Mouse (Mus musculus) heart, postnatal 4 days (tissue): Measurements from ENCODE around the gene Amigo2. TPM values are rescaled to one million over a fixed set of nuclear protein-coding genes. Genes with fewer than 3 reads are reported as not detected.

Experiments used
- DNase-seq: peaks from one replicate; pipeline ENCODE4 v3.0.0; 2021
- total RNA-seq, 2 experiments: library from RNA; stranded (reverse); gene quantifications; 2 replicates each; pipeline ENCODE4 v1.2.3; 2021

Amigo2 gene
- total RNA-seq, result 1 to 10 TPM; 6.2 to 6.8 TPM

DNA sequence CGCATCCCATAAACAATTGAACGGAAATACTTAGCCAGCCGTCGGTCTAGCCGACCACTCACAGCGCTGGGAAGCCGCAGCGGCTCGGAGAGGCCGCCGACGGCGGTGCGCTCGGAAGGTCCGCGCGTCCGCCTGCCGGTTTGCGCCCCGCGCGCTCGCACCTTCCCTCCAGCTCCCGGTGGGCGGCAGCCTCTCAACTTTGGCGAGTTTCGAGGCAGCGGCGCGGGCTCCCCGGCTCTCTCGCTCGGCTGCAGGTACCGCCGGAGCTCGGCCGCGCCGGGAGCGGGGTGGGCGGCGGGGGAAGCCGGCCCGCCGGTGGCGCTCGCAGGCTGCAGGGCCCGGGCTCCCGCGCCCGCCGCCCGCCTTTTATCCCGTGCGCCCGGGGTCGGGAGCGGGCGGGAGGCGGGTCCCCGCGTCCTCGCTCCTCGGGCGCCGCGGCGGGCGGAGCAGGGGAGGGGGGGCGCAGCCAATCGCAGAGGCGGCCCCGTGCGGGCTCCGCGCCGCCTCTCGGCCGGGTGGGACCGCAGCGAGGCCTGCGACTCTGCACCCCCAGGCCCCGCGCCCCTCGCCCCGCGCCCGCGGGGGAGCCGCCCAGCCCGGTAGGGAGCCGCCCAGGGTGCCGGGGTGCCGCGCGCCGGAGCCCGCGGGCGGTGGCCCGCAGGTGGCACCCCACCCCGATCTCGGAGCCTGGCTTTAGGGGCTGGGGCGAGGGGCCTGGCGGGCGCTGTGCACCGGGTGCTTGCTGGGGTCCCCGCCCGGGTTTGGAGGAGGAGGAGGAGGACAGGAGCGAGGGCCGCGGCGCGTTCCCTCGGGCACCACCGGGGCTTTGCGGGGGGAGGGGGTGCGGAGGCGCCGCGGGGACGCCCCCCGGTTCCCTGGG lies at the start of gene Amigo2, which contains the start of gene Pced1b:
Amigo2 (minus strand) TSS at position 377 of the 880 bp plus-strand sequence.
Pced1b (plus strand) TSS at position 197 of the 880 bp plus-strand sequence.
- peak; percentile 68 for DNase-seq

DNA sequence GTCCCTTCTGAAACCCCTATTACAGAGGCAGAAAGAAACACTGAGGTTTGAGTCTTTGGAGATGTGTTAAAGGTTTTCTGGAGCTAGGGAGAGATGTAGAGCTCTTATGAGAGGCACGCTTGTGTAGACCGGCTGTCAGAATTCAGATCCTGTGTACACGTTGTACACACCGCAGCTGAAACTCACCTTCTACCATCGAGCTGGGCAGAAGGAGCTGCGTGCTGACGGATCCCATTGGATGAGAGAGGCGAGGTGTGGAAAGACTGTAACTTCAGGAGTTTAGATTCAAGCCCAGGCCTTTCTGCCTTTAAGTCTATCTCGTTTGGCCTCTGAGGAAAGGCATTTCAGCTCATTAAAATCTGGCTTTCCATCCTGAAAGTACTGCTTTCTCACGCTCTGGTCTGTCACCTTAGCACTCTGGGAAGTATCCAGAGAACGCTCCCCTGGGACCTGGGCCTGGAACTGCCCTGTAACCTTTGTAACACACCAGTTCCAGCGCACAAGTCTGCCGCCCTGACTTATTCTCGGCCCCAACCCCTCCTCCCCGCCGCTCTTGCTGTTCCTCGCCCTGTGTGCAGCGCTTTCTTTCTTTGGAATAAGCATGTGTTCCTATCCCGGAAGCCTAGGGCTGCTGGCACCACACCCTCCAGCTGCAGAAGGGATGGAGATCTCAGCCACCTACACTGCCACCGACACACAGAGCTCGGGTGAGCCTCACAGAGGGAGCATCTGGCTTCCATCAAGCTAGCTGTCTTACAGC lies 44.4 kb upstream of the Amigo2 start:
- DNase-seq, result peak; percentile 57

DNA sequence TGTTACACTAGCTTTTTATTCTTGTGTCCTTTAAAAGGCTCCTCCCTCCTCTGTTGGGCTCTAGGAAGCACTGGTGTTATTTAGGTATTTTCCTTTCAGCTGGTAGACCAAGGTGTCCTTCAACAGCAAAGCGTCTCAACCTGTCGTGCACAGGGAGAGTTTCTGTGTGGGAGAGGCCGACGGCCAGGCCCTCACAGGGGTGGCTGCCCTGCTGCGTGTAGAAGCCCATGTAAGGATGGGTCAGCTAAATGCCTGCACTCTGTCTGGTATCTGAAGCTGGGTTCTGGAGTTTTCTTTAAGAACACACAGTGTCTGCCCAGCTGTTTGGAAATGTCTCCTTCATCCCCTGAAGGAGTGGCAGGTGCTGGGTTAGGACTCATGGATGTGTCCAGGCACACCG lies 43.3 kb upstream of the Amigo2 start:
- DNase-seq, result no peak

DNA sequence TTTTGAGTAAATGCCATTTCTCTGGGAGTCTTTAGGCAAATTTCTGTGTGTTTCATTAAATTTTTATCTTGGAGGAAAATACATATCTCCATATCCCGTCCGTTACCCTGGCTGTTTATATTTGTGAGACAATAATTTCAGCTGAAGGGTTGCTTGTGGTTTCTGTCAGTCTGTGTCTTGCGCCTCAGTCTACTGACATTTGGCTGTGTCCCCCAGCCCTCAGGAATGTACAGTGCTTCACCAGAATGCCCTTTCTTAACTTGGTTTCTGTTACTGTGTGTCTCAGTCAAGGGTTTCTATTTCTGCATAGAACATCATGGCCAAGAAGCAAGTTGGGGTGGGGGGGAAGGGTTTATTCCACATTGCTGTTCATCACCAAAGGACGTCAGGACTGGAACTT lies 42.1 kb upstream of the Amigo2 start:
- no peak for DNase-seq

DNA sequence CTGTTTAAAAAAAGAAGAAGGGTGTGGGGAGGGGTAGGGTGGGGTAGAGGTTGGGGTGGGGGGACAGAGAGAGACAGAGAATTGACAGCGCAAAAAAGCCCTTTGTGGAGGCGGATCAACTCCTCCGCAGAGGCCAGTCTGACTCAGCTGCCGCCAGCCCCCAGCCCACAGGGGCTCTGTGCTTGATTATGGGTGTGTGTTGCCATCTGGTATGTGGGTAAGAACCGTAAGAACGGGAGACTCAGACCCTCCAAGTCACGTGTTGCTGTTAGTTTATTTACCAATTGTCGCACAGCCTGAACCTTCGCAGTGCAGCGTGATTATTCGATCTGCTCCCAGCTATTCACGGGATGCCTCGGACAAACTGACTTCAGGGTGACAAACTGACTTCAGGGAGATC lies 41.6 kb upstream of the Amigo2 start:
- DNase-seq, result no peak

DNA sequence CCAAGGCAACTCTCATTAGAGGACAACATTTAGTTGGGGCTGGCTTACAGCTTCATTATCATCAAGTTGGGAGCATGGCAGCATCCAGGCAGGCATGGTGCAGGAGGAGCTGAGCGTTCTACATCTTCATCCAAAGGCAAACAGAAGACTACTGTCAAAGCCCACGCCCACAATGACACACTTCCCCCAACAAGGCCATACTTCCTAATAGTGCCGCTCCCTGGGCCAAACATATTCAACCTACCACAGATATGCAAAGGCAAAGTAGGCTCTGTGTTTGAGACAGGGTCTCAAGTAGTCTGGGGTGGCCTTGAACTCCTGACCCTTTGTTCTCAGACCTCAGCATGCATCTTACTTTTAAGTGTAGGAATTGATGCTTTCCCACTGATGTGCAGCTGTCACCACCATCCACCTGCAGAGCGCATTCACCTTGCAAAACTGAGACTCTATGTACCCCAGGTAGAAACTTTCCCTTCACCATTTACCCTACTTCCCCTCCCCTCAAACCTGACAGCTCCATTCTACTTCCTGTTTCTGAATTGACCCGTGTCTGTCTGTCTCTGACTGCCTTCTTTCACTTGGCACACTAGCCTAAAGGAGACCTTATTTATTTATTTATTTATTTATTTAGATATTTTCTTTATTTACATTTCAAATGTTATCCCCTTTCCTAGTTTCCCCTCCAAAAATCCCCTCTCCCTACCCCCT lies 40.5 kb upstream of the Amigo2 start:
- no peak for DNase-seq

DNA sequence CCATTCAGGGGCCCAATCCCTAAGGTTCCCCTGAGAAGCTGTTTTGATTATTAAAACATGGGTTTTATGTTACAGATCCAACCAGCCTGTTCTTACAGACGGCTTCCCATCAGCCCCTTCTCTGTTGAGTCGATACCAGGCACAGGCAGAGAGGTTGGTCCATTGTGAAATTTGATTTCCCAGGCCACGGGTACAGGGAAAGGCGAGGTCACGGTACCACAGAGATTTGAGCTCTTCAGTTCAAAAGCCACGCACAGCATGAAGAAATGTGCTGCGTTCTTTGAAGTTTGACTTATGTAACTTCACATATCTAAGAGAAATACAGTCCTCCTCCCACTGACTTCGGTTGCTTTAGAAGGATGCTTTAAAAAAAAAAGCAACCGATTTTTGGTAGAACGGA lies 39.6 kb upstream of the Amigo2 start:
- DNase-seq, result no peak

DNA sequence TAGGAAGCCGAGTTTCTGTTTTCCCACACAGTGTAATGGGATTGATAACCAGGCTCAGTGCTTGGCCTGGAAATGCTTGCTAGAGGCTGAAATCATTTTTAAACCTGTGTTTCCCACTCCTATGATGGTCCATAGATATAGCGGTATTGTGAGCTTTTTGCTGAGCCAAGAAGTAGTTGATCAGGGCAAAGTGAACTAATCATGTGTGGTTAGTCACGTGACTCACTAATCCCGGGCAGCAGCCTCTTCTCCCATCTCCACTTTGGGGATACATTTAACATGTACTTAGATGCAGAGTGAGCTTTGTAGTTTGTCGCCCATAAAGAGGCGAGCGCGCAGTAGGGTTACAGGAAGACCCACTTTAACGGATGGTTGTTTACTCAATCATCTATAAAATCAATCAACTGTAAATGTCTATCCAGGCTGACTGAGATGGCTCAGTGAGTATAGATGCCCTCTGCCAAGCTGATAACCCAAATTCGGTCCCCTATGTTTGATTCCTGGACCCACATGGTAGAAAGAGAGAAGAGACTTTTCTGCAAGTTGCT lies 38.7 kb upstream of the Amigo2 start:
- DNase-seq, result no peak

DNA sequence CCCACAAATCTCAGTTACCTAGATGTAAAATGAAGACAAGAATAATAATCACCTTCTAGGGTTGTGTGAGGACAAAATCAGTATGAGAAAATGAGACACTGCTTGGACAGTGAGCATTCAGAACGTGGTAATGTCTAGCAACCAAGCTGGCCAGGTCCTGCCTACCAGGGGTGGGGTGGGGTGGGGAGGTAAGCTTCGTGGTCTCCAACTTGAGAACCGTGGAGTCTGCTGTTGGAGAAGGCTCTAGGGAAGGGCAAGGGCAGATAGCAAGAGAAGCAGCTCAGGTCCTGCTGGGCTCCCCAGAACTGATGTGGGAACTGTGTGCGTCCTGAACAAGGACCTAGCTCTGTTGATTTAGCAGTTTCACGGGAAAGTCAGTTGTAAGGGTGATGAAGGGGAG lies 37.1 kb upstream of the Amigo2 start:
- DNase-seq, result no peak

DNA sequence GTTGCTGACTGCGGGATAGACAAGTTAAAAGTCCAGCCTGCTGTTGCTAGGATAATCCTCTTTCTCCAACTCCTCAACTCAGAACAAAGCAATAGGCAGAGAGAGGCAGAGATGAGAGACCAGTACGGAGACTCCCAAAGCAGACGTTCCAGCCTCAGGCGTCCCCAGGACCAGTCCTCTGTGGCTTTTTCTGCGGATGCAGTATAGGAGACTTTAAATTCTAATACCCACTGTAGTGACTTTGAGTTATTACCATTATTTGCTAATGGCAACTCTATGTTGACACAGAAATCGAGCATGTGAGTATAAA lies 35.4 kb upstream of the Amigo2 start:
- DNase-seq, result no peak

DNA sequence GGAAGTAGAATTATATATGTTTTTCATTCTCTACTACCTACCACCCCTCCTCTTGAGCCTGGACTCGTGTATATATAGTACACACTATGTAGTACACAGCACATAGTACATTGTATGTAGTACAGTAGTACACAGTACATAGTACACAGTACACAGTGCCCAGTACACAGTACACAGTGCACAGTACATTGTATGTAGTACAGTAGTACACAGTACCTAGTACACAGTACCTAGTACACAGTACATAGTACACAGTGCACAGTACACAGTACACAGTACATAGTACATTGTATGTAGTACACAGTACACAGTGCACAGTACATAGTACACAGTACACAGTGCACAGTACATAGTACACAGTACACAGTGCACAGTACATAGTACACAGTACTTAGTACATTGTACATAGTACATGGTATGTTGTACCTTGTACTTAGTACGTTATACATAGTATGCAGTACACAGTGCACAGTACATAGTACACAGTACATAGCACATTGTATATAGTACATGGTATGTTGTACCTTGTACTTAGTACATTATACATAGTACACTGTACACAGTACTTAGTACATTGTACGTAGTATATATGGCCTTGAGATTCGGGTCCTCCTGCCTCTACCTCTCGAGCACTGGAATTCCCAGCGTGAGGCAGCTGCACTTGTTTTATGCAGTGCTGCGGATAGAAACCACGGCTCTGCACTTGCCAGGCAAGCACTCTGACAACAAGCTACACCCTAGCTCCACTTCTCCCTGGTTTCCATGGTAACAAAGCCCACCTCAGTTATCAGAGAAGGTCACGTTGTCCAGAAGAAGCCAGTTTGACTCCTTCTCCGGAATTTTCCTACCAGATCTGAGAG lies 34.9 kb upstream of the Amigo2 start:
- DNase-seq, result no peak

DNA sequence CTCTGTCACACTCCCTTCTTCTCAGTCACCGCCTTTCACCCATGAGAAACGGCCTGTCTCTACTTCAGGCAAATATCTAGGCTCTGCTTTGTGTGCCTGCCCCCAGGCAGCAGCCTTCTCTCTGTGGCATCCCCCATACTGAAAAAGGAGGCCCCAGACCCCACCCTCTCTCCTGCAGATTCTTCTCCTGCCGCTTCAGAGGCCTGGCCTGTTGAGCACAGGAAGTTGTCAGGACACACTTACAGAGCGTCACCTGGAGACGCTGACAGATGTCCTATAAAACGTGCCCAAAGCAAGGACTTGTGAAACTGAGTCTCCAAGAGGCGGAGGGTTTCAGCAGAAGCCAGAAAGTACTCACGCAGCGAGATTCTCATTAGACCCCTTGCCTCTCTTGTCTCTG lies 33.7 kb upstream of the Amigo2 start:
- DNase-seq, result no peak

DNA sequence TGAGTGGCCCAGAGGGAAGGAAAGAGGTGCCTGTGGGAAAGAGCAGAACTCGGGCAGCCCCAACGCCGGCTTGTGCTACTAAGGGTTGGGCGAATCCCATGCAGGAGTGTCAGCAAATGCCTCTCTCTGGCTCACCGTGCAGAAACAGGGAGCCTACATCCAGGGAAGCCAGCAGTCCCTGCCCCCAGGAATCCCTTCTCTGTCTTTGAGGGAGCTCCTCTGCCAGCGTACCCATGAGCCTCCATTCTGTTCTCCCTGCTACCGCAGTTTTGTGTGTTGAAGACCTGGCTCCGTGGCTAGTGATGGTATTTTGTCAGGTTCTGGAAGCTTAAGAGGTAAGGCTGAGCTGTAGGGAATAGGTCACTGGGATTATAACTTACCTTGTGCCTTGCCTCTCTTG lies 33.0 kb upstream of the Amigo2 start:
- DNase-seq, result no peak

DNA sequence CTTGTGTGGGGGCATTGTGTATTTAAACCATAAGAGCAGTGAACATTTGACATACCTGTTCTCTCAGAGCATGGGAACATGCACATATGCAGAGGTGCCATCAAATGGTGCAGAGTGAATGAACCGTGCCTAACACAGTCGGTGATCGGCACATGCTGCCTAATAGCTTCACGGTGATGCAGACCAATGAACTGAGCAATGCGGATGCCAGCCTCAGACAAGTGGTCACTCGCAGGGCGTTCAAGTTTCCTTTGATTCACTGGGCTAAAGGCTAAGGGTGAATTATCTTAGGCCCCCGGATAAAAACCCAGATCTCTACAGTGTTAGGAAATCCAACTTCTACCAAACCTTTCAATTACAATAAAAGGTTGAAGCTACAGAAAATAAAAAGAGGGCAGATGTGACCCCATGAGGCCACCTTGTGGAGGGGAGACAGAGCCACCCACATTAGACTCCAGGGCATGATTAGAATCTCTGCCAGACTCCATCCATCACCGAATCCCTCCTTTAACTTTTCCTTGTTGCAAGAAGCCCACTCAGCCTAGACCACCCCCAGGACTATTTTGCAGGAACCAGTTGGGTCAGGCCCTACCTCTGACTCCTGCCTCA lies 31.4 kb upstream of the Amigo2 start:
- no peak for DNase-seq

DNA sequence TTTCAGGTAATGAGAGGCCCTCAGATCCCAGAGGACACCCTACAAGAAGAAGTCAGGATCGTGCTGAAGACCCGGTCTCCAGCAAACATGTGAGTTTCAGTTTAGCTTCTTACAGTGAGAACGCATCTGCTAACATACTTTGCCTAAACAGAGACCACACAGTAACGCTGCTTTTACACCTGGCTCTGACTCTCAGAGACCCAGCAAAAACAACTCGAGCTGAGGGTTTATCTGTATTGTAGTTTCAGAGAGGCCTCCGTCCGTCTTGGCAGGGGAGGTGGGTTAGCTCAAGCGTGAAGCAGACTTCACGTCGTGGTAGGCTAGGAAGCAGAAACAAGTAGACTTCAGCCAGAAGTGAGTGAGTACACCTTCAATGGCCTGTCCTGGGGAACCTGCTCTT lies 30.2 kb upstream of the Amigo2 start:
- no peak for DNase-seq

DNA sequence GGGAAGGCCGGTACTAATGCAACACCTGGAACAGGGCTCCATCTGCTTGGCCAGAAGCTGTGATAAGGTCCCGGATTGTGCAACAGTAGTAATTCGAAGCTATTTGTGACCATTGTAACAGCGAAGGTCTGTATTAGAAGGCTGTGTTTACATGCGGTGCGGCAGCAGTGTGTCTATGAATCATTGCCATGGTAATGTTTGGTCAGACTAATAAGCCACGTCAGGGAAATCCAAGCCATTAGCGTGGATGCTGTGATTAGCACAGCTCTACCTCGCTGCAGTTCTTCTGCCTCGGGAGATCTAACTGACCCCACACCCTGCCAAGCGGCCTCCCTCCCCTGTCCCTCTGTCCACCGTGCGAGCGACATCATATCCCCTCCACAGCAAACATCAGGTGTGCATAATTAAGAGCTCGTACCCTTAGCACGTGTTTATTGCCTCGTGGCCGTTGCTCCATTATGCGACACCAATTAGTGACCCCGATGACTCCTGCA lies 29.6 kb upstream of the Amigo2 start:
- no peak for DNase-seq

DNA sequence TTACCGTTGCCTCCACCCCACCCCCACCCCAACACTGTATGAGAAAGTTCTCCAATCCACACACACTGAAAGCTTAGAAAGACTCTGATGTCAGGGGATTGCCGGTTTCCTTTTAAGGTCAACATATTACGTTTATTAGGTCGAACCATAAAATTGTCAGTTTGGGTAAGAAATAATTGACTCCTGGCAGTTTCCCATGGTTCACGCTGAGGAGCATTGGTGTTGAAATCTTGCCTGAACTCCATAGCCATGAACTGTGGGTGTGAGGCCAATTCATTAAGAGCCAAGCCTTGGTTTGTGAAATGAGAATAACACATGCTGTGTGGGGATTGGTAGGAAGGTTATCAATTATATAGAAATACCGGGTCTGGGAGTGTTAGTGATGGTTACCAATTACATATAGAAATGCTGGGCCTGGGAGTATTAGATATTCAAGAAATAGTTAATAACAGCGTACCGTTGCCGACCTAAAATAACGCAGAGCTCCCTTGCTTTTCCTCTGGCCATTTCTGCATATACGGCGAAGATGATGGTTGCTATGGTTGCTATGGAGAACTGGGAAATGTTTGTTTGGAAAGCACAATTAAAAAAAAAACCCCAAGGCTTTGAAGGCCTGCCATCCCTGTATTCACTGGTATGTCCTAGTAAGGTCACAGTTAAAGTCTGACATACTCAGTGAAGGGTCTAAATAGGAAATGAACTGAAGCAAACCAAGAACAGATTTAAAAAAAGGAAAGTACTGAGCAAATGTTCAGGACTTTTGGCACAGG lies 28.7 kb upstream of the Amigo2 start:
- DNase-seq, result no peak

DNA sequence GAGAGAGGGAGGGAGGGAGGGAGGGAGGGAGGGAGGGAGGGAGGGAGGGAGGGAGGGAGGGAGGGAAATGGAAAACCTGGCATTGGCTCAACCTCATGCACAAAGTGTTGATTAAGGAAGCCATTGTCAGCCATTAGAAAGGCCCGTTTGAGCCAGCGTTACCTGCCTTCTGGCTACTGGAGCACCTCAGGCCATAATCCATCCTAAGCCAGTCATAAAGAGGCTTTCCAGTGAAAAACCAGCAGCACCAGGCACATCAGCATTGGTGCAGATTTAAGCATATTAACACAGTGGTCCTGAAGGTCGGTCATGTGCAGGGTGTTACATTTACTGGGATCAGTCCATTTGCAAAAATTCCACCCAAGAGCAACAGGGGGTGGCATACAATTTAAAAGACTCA lies 25.7 kb upstream of the Amigo2 start:
- DNase-seq, result no peak

DNA sequence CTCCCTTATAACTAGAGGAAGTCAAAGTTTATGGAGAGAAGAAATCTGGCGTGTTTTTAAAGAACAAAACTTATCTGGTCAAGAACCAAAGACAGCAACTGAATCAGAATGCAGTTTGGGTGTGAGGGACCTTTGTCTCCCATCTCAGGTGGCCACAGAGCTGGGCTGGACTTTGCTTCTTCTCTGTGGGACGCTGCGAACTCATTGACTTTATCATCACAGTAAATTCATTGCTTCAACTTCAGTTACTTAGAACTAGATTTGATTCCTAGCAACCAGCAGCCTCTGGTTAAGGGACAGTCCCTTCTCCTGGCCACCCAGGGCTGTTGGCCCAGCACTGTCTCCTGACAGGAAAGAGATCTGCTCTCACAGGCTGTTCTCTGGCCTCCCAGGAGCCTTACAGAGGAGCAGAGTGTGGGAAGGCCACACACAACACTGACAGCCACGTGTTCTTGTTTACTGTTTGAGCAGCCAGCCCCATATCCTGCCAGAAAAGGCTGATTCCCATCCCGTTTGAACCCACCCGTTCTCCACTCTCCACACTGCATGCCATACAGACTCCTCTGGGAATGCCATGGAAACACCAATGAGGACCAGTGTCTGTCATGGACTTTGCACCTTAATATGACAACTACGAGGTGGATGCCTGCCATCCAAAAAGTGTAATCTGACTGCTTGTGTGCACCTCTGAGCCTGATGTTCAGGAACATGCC lies 25.1 kb upstream of the Amigo2 start:
- DNase-seq, result peak; percentile 18
